Mouse (Mus musculus): ENCODE measurements around the gene Treml1. TPM values are rescaled to one million over a fixed set of nuclear protein-coding genes. Genes with fewer than 3 reads are reported as not detected.

Treml1 gene
- total and polyA plus RNA-seq, 2 experiments from 2014 or later, result 1.6 TPM; not detected in 1

DNA sequence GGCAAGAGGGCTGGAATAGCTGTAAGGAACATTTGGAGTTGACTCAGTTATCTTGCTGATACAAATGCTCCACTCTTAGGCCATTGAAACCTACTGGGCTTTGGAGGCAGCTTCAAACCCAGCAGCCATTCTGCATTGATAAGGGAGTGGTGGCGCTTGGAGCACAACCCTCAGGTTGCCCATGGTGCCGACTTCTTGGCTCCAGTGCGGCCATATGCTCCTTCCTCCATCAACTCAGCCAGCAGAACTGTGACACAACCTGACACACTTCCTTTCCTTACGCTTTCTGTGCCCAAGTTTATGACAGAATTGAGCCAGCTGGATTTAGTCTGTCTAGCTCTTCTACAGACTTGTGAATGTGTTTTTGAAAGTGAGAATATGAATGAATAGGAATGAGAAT, 47.4 kb downstream of the Treml1 start:
- Histone ChIP-seq H3K9me3 (ENCODE audit: low read length) (no peaks in the 10 kb centered on the region), H3K4me2 (ENCODE audit: low read depth, low read length) (no peak overlapping the region), H3K27ac (no peak overlapping the region), H3K9ac (replicated peaks; ENCODE audit: low read length) (no peak overlapping the region), H3K36me3 (ENCODE audit: insufficient read depth, low read length) (no peaks in the 10 kb centered on the region), H3K4me1 (ENCODE audit: insufficient read depth, low read length) (0 out of 2 replicates have a peak, but pooled peaks cover 20% of the 10 kb centered on the region), H3K4me3 (ENCODE audit: low read length) (no peak overlapping the region), H3K27me3 (ENCODE audit: insufficient read depth, low read length) (no peaks in the 10 kb centered on the region)
- ATAC-seq (no peak), DNase-seq (ENCODE audit: low spot score) (no peak)
- no peak for TF ChIP-seq CTCF (IDR thresholded peaks at IDR 0.05; ENCODE audit: low read depth)
- WGBS, result 78% methylated on average over 4 of the region's 4 CpGs

DNA sequence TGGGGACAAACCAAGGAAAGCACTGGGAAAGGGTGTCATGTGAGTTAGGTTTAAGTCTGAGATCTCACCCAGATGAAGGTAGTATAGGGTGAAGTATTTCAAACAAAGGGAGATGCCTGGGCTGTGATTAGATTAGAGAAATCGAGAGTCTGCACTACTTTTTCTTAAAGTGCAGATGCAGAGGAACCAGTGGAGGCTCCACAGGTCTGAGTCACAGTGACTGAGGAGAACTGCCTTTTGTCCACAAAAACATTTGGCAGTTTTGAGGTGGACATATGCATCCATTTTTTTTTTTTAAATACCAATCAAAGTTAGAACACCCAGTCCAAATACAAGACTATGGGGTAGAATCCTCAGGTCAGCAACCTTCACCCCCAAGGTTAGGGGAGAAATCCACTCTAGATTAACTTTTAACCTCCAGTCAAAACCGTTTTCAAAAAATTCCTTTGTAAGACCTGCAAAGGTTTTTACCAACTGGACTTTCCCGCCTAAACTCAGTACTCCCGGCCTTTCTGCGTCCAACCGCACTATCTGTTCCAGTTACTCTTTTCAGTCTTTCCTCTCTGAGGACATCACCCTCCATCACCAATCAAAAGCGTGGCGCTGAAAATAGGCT, 48.3 kb downstream of the Treml1 start:
- H3K27me3 ChIP-seq (ENCODE audit: insufficient read depth, low read length), result no peaks in the 10 kb centered on the region
- no peaks in the 10 kb centered on the region for H3K36me3 ChIP-seq (ENCODE audit: insufficient read depth, low read length)
- peak overlapping the region; percentile 93 for H3K9ac ChIP-seq (replicated peaks; ENCODE audit: low read length)
- no peak for DNase-seq (ENCODE audit: low spot score)
- WGBS, result 7% methylated on average over 8 of the region's 8 CpGs
- H3K4me3 ChIP-seq (ENCODE audit: low read length), result peak overlapping the region; percentile 68
- 0 out of 2 replicates have a peak, but pooled peaks cover 20% of the 10 kb centered on the region for H3K4me1 ChIP-seq (ENCODE audit: insufficient read depth, low read length)
- peak overlapping the region; percentile 98 for H3K27ac ChIP-seq
- no peak for TF ChIP-seq CTCF (IDR thresholded peaks at IDR 0.05; ENCODE audit: low read depth)
- no peak for ATAC-seq
- H3K9me3 ChIP-seq (ENCODE audit: low read length), result no peaks in the 10 kb centered on the region
- peak overlapping the region; percentile 78 for H3K4me2 ChIP-seq (ENCODE audit: low read depth, low read length)

DNA sequence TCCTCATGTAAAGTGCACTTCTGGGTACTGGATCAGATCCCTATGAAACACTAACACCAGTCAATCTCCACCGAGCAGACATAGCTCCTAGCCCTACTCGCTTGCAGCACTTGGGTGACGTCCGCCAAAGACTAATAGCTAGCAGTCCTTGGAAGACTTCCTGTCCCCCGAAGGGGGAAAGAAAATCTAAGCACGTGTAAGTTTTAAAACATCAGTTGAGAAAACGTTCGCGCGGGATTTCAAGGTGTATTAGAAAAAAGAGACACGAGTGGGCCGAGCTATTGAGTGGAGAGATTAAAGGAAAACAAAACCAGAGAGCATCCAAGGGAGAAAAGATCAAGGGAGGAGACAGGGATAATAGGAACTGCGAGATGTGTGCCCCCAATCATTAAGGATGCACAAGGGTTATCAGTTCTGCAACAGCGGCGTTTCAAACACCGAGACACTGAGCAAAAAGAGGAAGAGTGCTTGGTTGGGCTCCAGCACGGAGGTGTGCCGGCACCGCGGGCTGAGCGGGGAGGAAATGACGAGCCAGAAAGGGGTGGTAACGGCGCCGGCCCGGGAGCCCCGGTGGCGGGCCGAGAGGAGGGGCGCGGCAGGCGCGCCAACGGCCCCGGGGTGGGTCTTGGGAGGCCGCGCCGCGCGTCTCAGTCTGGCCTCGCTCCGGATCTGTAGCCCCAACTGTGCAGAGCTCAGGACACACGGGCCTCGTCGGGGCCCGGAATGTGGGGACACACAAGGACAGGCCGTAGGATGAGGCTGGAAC, 49.0 kb downstream of the Treml1 start:
- H3K9me3 ChIP-seq (ENCODE audit: low read length), result no peaks in the 10 kb centered on the region
- H3K9ac ChIP-seq (replicated peaks; ENCODE audit: low read length), result peak overlapping the region; percentile 93
- DNase-seq (ENCODE audit: low spot score) (peak; percentile 80), ATAC-seq (peak; percentile 35)
- H3K4me1 ChIP-seq (ENCODE audit: insufficient read depth, low read length), result 0 out of 2 replicates have a peak, but pooled peaks cover 20% of the 10 kb centered on the region
- peak overlapping the region; percentile 68 for H3K4me3 ChIP-seq (ENCODE audit: low read length)
- peak overlapping the region; percentile 78 for H3K4me2 ChIP-seq (ENCODE audit: low read depth, low read length)
- H3K36me3 ChIP-seq (ENCODE audit: insufficient read depth, low read length), result no peaks in the 10 kb centered on the region
- under 1% methylated on average over 43 of the region's 47 CpGs for WGBS
- H3K27ac ChIP-seq, result peak overlapping the region; percentile 98
- H3K27me3 ChIP-seq (ENCODE audit: insufficient read depth, low read length), result no peaks in the 10 kb centered on the region
- TF ChIP-seq CTCF (IDR thresholded peaks at IDR 0.05; ENCODE audit: low read depth), result no peak

- WGBS, result under 1% methylated on average over 82 of the region's 84 CpGs
- DNase-seq (ENCODE audit: low spot score), result peak; percentile 100
- peak; percentile 96 for ATAC-seq
- H3K36me3 ChIP-seq (ENCODE audit: insufficient read depth, low read length), result no peaks in the 10 kb centered on the region
- H3K27ac ChIP-seq, result peak within 1 kb of the TSS; percentile 98
- H3K4me3 ChIP-seq (ENCODE audit: low read length), result peak within 1 kb of the TSS; percentile 68
- peak within 1 kb of the TSS; percentile 93 for H3K9ac ChIP-seq (replicated peaks; ENCODE audit: low read length)
- peak within 1 kb of the TSS; percentile 78 for H3K4me2 ChIP-seq (ENCODE audit: low read depth, low read length)
- H3K9me3 ChIP-seq (ENCODE audit: low read length), result no peaks in the 10 kb centered on the region
- TF ChIP-seq CTCF (IDR thresholded peaks at IDR 0.05; ENCODE audit: low read depth), result no peak
- no peaks in the 10 kb centered on the region for H3K27me3 ChIP-seq (ENCODE audit: insufficient read depth, low read length)
- 0 out of 2 replicates have a peak, but pooled peaks cover 20% of the 10 kb centered on the region for H3K4me1 ChIP-seq (ENCODE audit: insufficient read depth, low read length)
These were observed 49.9 kb downstream of the Treml1 start, which contains the start of the genes Nfya and Oard1 for GRCm38 (mm10) chr17:48409380-48410298. TSS of gene Nfya (minus strand) at chr17:48409906. TSS of gene Oard1 (plus strand) at chr17:48410014.

DNA sequence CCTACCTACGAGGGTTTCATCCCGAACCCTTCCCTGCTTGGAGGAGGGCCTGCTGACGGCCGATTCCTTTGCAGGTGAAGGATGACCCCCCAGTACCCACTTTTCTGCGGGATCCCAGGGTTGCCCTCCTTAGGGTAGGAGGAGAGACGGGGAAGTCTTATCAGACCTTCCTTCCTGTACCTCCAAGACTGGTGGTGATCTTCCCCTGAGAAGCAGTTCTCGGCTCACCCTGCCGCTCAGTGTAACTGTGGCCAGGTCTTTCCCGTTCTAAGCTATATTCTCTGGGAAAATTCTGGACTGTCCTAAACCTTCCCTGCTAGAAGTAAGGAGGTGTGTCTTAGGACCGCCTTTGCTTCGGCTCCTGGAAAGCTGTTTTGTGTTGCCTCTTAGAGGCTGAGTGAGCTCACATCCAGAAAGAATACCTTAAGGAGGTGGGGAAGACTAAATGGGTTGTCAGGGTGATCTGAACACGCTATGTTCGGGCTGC, 50.6 kb downstream of the Treml1 start:
- Histone ChIP-seq H3K4me2 (ENCODE audit: low read depth, low read length) (peak overlapping the region; percentile 75), H3K36me3 (ENCODE audit: insufficient read depth, low read length) (no peaks in the 10 kb centered on the region), H3K9ac (replicated peaks; ENCODE audit: low read length) (peak overlapping the region; percentile 63), H3K4me1 (ENCODE audit: insufficient read depth, low read length) (0 out of 2 replicates have a peak, but pooled peaks cover 20% of the 10 kb centered on the region), H3K4me3 (ENCODE audit: low read length) (peak overlapping the region; percentile 65), H3K9me3 (ENCODE audit: low read length) (no peaks in the 10 kb centered on the region), H3K27me3 (ENCODE audit: insufficient read depth, low read length) (no peaks in the 10 kb centered on the region), H3K27ac (peak overlapping the region; percentile 94)
- ATAC-seq (peak; percentile 6), DNase-seq (ENCODE audit: low spot score) (peak; percentile 58)
- WGBS, result under 1% methylated on average over 13 of the region's 13 CpGs
- no peak for TF ChIP-seq CTCF (IDR thresholded peaks at IDR 0.05; ENCODE audit: low read depth)

DNA sequence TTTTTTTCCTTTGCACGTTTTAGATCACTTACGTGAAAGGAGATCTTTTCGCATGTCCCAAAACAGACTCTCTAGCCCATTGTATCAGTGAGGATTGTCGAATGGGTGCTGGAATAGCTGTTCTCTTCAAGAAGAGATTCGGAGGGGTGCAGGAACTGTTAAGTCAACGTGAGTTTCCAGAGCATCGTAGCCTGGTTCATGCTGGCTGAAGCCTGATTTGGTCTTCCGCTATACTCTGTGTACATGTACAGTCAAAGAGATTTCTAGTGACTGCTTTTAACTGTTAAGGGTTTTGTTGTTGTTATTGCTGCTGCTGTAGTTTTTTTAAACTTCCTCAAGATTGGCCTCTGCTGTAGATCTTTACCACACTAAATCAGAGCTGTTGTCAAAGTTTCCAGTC, 51.5 kb downstream of the Treml1 start:
- DNase-seq (ENCODE audit: low spot score), result no peak
- Histone ChIP-seq H3K27me3 (ENCODE audit: insufficient read depth, low read length) (no peaks in the 10 kb centered on the region), H3K4me3 (ENCODE audit: low read length) (peak overlapping the region; percentile 65), H3K9ac (replicated peaks; ENCODE audit: low read length) (peak overlapping the region; percentile 63; the same call in 1 of the 2 replicates), H3K27ac (peak overlapping the region; percentile 94; the same call in 1 of the 2 replicates), H3K9me3 (ENCODE audit: low read length) (no peaks in the 10 kb centered on the region), H3K4me1 (ENCODE audit: insufficient read depth, low read length) (0 out of 2 replicates have a peak, but pooled peaks cover 20% of the 10 kb centered on the region), H3K36me3 (ENCODE audit: insufficient read depth, low read length) (no peaks in the 10 kb centered on the region), H3K4me2 (ENCODE audit: low read depth, low read length) (peak overlapping the region; percentile 75)
- ATAC-seq, result no peak
- 46% methylated on average over 8 of the region's 8 CpGs for WGBS
- TF ChIP-seq CTCF (IDR thresholded peaks at IDR 0.05; ENCODE audit: low read depth), result no peak

Measured in hindbrain, postnatal 0 days (tissue).